Mouse (Mus musculus) kidney, adult 11 months (tissue): ENCODE measurements around the gene Tnks2.

Source experiments
- DNase-seq: peaks from one replicate; pipeline ENCODE4 v3.0.0; 2022

The Tnks2 gene

DNA sequence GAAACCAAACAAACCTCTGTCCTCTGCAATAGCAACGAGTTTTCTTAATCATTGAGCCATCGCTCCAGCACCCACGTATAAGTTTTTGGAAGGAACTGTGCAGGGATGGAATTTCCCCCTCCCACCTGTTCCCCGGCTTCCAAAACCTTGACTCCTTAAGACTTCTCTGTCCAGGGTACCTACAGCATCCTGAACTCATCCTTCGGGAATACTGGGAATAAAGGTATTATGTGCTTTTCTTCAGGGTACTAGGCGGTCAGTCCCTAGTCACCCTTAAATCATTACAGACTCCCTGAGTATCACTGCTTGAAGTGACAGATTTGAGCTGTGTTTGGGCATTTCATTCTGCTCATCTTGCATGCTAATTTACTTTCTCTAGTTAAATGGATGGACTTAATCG is 69.3 kb downstream of the Tnks2 start:
- DNase-seq = no peak

DNA sequence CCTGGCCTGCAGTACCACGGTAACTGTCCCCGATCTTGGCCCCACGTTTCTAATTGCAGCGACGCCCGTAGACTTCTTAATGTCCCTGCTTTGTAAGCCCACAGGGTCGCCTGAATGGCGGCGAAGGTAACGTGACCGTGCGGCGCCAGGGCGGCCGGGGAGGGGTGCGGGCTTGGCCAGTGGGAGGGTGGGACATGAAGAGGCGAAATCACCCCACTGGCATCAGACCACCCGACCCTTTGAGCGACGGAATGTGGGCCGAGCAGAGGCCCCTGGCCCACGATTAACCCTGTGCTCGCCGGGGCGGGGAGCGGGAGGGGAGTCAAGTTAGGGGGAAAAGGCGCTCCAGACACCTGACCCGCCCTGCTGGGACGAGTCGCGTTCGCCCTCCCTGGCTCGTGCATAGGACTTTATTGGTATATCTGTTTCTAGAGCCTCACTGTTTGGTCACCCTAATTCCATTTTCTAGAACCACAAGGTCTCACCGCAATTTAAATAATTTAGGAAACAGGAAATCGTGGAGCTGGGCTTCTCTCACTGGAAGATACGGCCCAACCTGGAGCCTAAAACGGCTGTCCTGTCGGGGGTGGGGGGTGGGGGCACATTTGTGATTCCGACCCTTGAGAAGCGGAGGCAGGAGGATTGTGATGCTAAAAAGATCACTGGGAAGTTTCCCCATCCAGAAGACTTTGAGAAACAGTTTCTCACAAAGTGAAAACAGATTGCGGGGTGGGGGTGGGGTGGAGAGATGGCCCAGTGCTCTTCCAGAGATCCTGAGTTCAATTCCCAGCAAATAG is 70.4 kb downstream of the Tnks2 start:
- DNase-seq = no peak

DNA sequence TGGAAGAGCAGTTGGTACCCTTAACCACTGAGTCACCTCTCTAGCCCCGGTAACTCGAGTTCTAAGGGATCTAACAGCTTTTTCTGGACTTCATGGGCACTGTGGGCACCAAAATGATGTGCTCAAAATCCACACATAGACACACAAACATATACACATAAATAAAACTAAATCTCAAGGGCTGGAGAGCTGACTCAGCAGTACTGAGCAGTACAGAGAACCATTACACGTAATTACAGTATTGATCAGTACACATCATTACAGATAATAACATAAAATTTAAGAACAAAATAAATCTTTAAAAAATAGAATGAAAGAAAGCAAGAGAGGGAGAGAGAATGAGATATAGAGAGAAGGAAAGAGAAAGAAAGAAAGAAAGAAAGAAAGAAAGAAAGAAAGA is 75.1 kb downstream of the Tnks2 start:
- no peak for DNase-seq

DNA sequence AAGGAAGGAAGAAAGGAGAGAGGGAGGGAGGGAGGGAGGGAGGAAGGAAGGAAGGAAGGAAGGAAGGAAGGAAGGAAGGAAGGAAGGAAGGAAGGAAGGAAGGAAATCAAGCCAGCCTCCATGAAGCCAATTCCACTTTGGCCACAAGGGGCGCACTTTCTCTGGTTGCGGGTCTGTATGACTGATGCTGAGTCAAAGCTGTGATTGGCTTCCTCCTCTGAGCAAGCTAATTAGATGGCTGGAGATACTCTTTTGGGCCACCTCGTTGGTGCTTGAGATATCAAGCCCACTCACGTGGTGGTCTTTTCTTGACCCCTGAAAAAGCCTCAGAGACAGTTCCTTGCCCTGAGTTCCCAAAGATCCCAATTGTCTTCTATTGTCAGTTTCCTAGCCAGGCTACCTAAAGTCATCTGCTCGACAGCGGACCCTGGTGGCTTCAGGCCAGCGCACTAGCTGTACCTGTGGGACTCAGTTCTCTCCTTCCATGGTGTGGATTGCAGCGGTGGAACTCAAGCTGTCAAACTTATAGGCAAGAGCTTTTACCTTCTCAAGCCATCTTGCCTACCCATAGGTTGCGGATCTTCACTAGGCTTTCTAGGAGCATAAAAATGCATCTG is 75.8 kb downstream of the Tnks2 start:
- peak; percentile 23 for DNase-seq

DNA sequence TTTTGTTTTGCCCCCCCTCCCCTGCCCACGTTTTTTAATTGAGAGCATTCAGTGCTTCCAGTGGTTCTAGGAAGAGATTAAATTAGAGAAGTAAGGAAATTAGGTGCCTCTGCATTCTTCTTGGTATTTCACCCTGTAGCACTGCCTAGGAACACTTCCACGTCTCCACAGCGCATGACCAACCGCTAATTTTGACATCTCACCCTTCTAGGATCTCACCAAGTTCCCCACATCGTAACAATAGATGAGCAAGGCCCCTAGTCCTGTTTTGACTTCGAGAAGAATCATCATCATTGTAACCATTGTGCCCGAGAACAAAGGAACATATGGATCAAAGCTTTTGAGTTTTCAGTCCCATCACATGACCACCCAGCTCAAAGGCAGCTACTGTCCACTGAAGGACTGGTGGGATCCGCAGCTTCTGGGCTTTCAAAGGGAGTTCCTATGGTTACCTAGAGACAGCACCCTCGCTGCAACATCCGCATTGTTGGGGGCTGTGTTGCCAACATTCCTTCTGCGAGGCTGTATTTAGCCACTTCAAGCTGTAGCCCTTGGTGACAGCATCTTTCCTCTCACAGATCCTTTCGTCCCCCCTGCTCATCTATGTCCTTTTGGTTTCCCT is 76.5 kb downstream of the Tnks2 start:
- DNase-seq = no peak

DNA sequence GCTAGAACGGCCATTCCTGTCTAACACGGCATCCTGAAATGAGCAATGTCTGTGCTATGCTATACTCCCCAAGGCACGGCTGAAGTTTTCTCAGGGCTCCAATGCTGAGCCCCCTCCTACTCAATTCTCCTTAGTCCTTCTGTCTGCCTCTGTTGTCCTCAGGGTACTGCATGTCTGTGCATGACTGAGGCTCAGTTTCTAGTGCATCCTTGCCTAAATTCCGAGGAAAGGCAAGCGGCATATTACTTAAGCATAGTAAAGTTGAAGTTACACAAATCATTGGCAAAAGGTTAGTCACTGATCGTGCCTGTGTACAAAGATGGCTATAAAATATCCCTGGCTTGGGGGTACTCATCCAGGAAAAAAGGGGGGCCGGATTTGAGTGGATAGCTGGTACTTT is 79.0 kb downstream of the Tnks2 start:
- DNase-seq = no peak

DNA sequence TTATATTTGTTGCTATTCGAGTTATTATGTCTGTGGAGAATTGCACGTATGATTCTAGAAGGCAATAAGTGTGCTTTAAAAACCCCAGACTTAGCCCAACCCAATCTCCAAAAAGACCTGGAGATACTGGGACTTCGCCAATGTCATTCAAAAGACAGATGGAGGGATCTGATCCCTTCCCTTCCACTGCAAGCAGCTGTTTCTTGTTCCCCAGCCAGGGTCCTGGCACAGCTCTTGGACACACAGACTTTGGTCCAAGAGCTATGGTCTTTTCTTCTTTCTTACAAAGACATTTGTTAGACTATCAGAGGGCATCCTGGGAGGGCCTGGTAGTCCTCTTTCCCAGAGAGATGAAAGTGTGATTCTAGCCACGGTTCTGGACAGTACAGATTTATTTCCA is 82.2 kb downstream of the Tnks2 start:
- no peak for DNase-seq

DNA sequence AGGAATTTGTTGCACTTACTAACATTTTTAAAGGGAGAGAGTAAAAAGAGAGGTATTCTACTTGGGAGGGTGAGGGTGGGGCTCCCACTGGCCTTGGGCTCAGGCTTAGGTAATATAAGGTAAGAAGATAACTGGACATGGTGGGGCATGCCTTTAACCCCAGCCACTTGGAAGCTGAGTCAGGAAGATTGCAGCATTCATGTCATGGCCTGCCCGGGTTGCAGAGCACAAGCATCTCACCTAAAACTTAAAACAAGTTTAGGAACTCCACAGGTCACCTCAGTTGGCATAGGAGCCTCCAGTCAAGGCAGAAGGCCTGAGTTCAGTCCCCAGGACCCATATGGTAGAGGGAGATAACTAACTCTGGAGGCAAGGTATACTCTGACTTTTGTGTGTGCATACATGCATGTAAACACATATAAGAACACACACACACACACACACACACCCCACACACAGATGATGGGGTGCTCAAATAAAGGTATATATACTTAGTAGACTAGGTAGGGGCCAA is 82.9 kb downstream of the Tnks2 start:
- DNase-seq = no peak

DNA sequence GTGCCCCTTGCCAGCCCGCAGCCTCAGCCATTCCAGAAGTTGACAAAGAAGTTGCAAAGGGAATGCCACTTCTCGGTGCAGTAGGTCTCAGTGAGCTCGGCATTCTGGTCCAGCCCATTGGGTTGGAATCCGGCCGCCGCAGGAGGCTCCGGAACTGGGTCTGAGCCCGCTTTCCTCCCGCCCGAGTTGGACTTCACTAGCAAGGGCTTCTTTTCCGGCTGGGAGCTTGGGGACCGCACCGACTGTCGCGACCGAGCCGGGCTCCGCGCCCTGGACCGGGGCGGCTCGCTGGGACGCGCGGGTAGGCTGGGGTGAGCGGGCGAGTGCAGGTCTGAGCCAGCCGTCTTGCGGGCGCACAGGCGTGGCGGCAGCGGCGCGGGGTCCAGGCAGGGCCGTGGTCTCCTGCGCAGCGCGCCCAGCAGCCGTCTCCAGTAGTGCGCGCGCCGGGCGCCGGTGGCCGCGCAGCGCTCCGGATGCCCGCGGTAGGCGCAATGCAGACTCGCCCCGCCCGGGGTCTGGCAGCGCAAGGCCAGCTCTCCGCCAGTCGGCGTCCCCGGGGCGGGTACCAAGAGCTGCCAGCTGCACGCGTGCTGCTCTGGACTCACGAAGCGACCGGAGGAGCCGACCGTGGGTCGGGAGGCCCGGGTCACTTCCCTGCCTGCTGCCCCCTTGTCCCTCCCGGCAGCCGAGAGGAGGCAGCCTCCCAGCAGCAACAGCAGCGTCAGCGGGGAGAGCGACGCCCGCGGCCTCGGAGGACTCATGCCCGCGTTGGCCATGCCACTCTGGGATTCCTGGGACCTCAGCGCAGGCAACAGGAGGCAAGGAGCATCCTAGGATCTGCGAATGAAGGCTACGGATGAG is 84.6 kb downstream of the Tnks2 start:
- peak; percentile 73 for DNase-seq

DNA sequence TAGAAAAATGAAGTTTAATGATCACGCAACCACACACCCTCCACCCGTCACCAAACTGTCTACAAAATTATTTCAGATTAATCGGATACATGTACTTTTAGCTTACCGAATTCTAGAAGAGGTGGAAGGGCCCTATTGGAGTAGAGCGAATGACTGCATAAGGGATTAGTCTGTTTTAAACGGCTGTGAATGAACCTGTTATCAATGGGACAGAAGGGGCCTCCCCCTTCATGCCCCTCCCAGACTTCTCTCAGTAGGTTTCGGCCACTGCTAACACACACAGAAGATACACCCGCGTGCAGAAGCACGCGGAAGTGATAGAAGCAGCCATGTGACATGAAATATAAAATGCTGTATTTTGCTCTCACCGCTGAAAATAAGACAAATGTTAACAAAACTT is 85.4 kb downstream of the Tnks2 start, which contains the start of gene Fgfbp3:
Gene Fgfbp3, minus strand, starts transcription at position 150 of the 400 bp plus-strand sequence.
- DNase-seq = no peak

DNA sequence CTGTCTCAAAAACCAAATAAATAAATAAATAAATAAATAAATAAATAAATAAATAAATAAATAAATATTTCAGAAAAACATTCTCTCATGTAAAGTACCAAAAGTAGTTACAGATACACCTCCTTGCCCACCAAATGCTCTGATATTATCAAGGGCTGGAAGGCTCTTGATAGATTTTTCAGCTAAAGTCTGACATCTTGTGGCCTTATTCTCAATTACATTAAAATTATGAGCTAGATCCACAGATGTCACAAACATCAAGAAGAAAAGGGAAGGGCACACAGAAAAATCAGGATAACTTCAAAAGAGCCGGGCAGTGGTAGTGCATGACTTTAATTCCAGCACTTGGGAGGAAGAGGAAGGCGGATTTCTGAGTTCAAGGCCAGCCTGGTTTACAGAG is 88.0 kb downstream of the Tnks2 start:
- no peak for DNase-seq

DNA sequence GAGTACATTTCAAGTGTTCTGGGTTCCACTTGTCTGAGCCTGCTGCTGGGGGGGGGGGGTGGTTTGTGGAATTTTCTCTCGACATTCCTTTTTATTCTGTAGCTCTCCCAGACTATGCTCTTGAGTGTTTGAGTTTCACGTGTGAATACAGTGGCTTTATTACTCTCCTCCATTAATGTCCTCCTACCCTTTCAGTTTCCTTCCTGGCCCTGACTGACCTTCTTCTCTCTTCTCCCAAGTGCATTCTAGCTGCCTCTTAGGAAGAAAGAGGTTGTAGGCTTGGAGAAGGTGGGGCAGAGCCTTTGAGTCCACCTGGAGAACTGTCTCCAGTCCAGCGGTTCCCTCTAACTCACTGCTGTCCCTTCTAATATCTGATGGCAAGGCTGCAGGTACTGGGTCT is 88.9 kb downstream of the Tnks2 start:
- DNase-seq = no peak

DNA sequence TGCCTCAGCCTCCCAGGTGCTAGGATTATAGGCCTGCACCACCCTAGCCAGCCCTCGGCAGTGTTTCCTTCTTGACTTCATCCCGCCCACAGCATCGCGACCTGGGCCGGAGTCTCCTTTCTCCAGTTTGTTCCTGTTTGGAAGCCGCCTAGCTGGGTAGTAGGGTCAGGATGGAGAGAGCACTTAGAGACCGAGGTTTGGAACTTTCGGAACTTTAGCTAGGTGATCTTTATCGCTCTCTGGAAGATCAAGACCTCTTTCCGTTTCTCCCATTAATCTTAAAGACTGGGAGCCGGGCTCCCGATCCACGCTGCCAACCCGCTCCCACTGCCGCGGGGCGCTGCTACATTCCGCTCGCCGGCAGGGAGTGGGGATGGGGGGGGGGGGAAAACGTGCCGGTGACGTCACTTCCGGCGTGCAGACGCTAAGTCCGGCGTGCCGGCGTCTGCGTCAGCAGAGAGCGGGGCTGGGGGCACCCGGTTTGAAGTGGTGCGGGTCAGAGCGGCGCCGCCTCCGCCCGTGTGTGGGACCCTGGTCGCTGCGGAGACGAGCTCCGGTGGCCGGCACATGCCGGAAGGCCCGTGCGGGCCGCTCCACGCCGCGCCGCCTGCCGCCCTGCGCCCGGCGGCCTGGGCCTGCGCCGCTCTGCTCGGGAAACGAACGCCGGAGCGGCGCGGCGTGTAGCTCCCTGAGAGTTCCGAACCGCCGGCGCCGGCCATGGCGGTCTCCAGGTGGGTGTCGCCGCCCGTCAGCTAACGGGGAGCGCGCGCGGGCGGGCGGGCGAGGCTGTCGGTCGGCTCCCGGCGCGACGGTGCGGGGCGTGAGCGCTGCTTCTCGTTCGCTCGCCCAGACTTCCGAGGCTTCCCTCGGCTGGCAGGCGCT is 91.9 kb downstream of the Tnks2 start, which contains the start of gene Btaf1:
Gene Btaf1, plus strand, starts transcription at position 409 of the 882 bp plus-strand sequence.
- DNase-seq = peak; percentile 79

DNA sequence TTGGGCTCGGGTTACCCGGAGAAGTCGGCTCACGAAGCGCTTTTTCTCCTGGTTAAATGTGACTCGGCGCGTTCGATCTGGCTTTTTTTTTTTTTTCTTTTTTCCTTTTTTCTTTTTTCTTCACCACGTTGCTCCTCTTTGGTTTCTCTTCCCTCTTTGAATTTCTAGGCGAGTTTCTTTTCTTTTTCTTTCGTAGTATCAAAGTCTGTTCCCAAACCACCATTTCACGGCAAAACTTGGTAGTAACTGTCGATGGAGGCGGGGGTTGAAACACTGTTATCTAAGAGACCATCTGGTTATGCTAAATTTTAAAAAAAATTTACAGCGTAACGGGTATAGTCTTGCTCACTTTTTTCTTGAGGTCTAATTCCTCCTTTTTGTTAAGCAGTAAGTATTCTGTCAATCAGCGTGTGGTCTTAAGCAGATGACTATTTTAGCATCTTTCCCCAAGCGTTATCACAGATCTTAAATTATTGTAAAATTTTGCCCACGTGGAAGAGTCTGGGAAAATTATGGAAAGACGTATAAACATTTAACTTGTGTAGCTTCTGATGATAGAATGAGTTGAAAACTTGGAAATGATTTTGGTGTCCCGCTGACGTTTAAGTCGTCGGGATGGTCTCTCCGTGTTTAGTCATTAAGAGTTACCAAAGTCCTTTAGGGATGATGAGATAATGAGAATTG is 92.7 kb downstream of the Tnks2 start:
- no peak for DNase-seq

DNA sequence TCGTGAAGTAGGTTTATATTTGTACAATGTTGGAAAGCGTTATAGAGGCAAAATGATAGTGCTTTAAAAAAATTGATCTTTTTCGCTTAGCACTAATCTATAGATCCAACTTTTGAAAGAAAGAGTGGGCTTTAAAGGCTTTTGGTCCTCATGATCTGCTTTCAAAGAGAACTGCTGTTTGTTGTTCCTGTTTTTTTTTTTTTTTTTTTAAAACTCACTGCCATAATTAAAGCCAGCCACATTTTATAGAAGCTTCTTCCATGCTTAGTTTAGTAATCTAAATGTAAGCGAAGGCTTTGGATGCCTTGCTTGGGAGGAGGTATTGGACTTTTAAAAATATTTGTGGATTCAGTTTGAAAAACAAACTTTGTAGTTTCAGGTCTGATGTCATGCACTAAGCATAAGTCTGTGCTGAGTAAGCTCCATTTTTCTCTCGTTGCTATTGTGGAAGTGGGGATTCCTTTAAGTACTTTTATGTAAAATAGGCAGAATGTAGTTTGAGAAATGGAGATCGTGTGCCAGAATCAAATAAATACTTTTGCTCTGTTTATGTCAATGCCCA is 93.8 kb downstream of the Tnks2 start:
- DNase-seq = no peak

DNA sequence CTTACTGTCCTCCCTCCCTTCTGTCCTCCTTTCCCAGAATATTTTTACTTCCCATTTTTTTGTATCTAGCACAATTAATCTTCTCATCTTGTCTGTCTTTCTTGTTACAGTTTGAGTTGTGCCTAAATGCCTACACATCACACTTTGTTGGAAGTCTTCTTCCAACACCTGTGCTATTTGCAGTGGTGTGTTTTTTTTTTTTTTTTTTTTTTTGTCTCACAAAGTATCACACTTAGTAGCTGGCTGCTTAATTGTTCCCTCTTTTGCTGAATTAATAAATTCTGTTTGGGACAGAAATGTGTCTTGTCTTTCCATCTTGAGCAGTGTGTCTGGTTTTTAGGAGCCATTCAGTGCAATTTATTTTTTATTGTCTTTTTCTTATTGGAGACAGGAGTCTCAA is 95.8 kb downstream of the Tnks2 start:
- DNase-seq = no peak

DNA sequence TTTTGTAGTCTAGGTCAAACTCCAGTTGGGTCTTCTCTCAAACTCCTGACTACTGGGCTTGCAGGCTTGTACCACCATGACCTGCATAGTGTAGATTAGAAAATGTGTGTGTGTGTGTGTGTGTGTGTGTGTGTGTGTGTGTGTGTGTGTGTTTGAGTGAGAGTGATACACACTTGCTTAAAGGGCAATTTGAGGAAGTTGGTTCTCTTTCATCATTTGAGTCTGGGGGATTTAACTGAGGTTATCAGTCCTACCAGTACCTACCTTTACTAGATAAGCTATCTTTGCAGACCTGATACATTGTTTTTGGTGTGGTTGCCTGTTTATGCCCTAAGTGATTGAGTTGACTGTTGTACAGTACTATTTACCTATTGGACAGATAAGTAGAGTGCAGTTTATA is 98.1 kb downstream of the Tnks2 start:
- no peak for DNase-seq

DNA sequence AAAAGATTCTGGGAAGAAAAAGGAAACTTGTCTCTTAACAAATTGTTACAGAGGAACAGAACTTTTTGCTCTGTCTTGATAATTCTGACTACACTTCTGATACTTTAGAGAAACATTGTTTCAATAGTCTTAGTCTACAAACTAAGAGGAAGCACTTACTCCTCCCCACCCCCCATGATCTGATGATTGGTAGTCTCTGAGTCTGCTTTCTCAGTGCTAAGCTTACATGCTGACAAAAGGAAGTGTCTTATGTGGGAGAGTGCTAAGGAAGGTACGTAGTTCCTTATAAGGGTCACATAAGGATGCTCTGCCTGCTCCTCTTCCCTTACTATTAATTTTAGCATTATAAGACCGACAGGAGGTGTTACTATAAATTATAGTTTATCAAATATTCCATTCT is 98.6 kb downstream of the Tnks2 start:
- no peak for DNase-seq

DNA sequence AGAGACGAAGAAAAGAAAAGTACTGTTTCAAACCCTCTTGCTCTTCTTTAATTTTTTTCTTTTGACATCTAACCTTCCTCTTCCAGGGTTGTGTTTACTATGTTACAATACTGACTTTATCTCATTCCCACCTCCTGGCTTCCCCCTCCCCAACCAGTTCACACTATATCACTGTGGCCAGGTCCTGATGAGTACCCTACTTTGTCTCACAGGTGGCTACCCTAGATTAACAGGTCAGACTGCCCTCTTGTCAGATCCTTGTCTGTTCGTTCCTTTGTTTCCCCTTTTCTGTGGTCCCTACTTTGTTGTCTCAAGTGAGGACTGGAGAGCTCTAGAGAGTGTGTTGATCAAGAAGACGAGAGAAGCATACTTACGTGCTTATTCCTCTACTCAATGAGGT is 102.3 kb downstream of the Tnks2 start:
- DNase-seq = no peak

DNA sequence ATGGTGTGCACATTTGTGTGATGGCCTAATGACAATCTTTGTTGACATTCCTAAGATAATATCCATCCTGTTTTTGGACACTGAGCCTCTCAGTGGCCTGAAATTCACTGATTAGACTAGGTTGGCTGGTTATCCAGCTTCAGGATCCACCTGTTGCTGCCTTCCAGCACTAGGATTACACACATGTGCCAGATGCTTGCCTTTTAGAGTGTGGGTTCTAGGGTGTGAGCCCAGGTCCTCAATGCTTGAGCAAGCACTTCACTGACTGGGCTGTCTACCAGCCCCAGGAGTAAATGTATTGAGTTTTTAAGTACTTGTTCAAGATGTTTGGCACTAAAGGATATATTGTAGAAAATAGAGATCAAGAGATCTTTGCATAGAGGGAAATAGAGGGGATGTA is 104.0 kb downstream of the Tnks2 start:
- no peak for DNase-seq

DNA sequence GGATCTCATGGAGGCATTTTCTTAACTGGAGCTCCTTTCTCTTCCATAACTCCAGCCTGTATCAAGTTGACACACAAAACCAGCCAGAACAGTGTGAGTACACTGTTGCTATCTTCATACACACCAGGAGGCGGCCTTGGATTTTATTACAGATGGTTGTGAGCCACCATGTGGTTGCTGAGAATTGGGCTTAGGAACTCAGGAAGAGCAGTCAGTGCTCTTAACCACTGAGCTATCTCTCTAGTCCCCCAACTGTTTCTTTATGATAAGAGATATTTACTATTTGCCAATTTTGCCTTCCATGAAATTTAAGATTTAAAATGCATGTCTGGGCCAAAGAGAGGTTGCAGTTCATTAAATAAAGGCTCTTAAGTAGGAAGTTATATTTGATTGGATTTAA is 106.0 kb downstream of the Tnks2 start:
- no peak for DNase-seq
